Mouse (Mus musculus): ENCODE measurements around the gene Rasal1.

Gene Rasal1

DNA sequence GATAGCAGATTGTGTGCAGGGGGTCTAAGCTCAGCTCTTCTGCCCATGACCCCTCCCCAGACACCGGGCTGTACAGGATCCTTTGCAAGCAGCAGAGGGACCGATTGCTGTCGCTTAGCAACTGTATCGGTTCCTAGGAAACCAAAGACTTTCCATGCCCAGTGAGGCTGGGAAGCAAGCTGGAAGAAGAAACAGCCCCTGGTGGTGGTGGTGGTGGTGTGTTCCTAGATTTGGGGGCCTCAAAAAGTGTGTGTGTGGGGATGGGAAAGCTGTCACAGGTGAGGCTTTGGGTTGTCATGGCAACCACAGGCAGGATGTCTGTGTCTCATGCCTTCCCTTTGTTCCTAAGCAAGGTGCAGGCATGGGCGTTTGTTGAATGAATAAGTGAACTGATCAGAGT, 12.2 kb downstream of the Rasal1 start:
- POLR2A ChIA-PET: interaction anchor here in 2 of 4 experiments (0.6 to 1.4 kb wide), 6 partner anchors 9 to 359 kb away, joined by 3 to 4 read pairs (median 3); partner anchors contain the start of gene Rasal1 (in 1 of the 2)
- CTCF ChIA-PET: interaction anchor here (0.5 to 1.5 kb wide), 10 partner anchors 8 to 85 kb away, joined by 3 to 7 read pairs (median 4); no protein-coding TSS in a partner anchor

DNA sequence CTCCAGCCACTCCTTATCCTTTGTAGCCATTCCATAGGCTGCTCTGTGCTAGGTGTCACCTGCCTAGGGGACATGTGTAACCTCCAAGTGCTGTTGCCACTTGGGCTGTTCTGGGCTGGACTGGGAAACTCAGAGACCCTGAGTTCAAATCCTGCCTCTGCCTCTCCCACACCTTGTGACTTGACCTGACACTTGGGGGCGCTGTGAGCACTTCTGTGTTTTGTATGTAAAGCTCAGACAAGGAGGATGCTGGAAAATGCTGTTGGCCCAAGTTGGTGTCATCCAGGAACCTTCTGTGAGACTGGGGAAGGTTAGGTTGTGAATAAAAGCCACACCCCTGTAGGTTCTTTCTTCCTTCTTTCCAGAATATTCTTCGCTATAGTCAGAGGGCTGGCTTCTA, 16.3 kb downstream of the Rasal1 start:
- CTCF ChIA-PET: interaction anchor here (0.6 to 3.5 kb wide), 23 partner anchors 8 to 334 kb away, joined by 3 to 21 read pairs (median 4); partner anchors contain the start of genes Rasal1 (in 1 of the 4) and Slc8b1 (in 1 of the 4)
- POLR2A ChIA-PET: interaction anchor here in 3 of 4 experiments (0.5 to 2.3 kb wide), 14 partner anchors 10 to 1039 kb away, joined by 3 to 9 read pairs (median 3); no protein-coding TSS in a partner anchor

DNA sequence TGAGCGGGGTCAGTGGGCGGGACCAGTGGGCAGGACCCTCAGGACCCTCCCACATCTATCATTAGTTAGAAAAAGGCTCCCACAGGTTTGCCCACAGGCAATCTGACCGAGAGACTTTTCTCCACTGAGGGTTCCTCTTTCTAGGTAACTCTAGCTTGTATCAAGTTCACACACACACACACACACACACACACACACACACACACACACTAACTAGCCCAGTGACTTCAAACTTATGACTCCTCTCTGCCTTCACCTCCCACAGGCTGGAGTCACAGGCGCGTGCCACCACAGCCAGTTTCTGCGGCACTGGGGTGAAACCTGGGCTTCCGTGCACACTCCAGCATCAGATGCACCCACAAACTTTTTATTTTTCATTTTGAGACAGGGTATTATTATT, 20.1 kb downstream of the Rasal1 start:
- ChIA-PET CTCF (interaction anchor here in 3 of 4 experiments (0.7 to 1.3 kb wide), 8 partner anchors 14 to 67 kb away, joined by 3 to 10 read pairs (median 4); no protein-coding TSS in a partner anchor), POLR2A (interaction anchor here in 1 of 4 experiments (1.0 to 1.3 kb wide), 2 partner anchors 9 to 11 kb away, joined by 3 to 4 read pairs; no protein-coding TSS in a partner anchor)

DNA sequence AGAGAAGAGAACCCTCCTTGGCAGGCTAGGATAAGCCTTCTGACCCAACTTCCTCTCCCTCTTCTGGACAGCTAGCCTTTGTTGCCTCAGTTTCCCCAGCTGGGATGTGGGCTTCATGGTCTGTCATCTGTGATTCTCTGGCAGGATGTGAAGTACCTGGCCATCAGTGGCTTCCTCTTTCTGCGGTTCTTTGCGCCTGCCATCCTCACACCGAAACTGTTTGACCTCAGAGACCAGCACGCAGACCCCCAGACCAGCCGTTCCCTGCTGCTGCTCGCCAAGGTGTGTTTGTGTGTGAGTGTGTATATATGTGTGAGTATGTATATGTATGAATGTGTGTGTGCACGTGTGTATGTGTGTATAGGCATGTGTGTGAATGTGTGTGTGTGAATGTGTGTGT, 21.5 kb downstream of the Rasal1 start:
- ChIA-PET CTCF (no interaction called here), POLR2A (no interaction called here)

DNA sequence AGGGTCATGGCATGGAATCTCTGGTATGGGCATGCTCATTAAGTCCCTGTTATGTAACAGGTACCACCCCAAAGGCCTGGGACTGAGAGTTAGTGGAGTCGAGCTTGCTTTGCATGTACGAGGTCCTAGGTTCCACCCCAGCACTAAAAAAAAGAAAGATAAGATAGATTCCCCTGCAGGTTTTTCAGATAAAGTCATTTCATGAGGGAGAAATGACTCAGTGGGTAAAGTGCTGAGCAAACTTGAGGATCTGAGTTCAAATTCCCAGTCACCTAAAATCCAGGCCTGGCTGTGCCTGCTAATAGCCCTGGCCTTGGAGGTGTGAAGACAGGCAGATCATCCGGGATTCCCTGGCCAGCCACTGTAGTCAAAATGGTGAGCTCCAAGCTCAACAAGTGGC, 23.3 kb downstream of the Rasal1 start:
- POLR2A ChIA-PET: interaction anchor here in 1 of 4 experiments (0.6 to 1.4 kb wide), 3 partner anchors 23 to 53 kb away, joined by 3 to 7 read pairs (median 4); partner anchors contain the start of genes Cfap73 and Rasal1
- CTCF ChIA-PET: interaction anchor here in 3 of 4 experiments (0.6 to 1.6 kb wide), 7 partner anchors 14 to 1407 kb away, joined by 3 to 13 read pairs (median 5); no protein-coding TSS in a partner anchor

DNA sequence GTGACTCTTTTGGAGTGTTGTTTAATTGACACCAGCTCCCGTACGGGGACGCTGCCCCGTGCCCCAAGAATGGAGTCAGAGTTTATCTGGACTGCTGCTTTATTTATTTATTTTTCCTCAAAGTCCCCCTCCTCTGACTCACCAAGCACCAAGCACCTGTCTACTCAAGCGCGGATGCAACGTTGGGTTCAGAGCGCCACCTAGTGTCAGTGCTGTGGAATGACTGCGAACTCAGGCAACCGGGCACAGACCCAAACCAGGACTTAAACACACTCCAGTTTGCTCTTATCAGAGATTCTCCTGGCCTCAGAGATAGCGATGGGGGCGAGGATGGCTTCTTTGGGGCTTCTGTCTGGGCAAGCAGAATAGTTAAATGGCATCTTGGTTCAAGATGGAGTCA, 25.0 kb downstream of the Rasal1 start:
- CTCF ChIA-PET: interaction anchor here in 3 of 4 experiments (0.8 to 5.1 kb wide), 13 partner anchors 8 to 109 kb away, joined by 3 to 76 read pairs (median 5); partner anchors contain the start of gene Rasal1 (in 1 of the 3)

DNA sequence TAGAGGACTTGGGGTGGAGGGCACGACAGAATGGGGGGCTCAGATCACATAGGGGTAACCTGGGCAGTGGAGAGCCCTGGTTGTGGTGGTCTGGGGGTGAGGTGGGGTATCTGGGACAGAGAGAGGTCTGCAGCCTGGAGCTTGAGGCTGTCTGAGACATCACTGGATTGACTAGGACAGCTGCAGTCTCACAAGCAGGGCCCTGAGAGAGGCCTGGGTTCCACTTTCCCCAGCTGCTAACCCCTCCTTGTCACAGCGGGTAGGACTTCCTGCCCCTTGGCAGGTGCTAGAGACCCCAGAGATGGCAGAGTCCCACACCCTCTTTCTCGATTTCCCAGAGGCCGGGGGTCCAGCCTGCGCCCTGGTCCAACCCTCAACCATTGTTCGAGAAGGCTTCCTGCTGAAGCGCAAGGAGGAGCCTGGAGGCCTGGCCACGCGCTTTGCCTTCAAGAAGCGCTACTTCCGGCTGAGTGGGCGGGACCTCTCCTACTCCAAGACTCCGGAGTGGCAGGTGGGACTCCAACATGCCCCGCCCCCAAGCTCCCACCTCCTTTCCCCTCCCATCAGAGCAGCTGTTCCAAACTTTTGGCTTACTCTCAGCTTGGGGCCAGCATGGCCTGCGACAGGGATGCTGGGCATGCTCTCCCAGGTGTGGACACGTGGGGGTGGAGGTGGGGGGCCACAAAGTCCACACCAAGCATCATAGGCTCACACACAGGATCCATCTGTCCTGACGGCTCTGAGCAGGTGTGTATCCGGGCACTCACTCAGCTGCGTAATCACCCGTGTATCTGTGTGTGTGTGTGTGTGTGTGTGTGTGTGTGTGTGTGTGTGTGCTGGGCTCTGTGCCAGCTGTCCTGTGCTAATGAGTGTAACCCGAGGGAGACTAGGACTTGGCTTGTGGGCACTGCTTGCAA, 25.9 kb downstream of the Rasal1 start:
- CTCF ChIA-PET: interaction anchor here (0.5 to 5.1 kb wide), 36 partner anchors 9 to 1809 kb away, joined by 3 to 76 read pairs (median 4); partner anchors contain the start of genes Rasal1 (in 2 of the 4), Cfap73 (in 1 of the 4), Plbd2 (in 1 of the 4) and Sh2b3 (in 1 of the 4)

More for the DNA sequence above, 25.0 kb downstream of the Rasal1 start:
- POLR2A ChIA-PET: interaction anchor here in 3 of 4 experiments (1.0 to 2.4 kb wide), 11 partner anchors 11 to 62 kb away, joined by 3 to 10 read pairs (median 6); partner anchors contain the start of gene Rasal1 (in 2 of the 3)

DNA sequence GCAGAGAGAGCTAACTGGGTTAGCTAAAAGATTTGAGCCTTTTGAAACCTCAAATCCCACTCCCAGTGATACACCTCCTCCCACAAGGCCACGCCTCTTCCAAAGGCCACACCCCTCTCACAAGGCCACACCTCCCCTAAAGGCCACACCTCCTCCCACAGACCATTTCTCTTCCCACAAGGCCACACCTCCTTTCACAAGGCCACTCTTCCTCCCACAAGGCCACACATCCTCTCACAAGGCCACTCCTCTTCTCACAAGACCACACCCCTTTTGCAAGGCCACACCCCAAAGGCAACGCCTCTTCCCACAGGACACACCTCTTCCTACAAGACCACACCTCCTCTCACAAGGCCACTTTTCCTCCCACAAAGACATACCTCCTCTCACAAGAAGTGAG, 28.9 kb downstream of the Rasal1 start:
- ChIA-PET POLR2A (interaction anchor here in 3 of 4 experiments (0.6 to 2.5 kb wide), 37 partner anchors 8 to 533 kb away, joined by 3 to 16 read pairs (median 4); partner anchors contain the start of genes Ddx54 (in 1 of the 3), Oas2 (in 1 of the 3), Rita1 (in 1 of the 3) and Slc8b1 (in 1 of the 3)), CTCF (interaction anchor here (0.5 to 5.1 kb wide), 19 partner anchors 10 to 86 kb away, joined by 3 to 76 read pairs (median 4); partner anchors contain the start of gene Rasal1 (in 1 of the 4))

More for the DNA sequence above, 25.9 kb downstream of the Rasal1 start:
- POLR2A ChIA-PET: interaction anchor here (0.6 to 2.4 kb wide), 33 partner anchors 9 to 530 kb away, joined by 3 to 10 read pairs (median 4); partner anchors contain the start of genes Rasal1 (in 3 of the 4), Rpl6 (in 1 of the 4) and Slc8b1 (in 1 of the 4)

DNA sequence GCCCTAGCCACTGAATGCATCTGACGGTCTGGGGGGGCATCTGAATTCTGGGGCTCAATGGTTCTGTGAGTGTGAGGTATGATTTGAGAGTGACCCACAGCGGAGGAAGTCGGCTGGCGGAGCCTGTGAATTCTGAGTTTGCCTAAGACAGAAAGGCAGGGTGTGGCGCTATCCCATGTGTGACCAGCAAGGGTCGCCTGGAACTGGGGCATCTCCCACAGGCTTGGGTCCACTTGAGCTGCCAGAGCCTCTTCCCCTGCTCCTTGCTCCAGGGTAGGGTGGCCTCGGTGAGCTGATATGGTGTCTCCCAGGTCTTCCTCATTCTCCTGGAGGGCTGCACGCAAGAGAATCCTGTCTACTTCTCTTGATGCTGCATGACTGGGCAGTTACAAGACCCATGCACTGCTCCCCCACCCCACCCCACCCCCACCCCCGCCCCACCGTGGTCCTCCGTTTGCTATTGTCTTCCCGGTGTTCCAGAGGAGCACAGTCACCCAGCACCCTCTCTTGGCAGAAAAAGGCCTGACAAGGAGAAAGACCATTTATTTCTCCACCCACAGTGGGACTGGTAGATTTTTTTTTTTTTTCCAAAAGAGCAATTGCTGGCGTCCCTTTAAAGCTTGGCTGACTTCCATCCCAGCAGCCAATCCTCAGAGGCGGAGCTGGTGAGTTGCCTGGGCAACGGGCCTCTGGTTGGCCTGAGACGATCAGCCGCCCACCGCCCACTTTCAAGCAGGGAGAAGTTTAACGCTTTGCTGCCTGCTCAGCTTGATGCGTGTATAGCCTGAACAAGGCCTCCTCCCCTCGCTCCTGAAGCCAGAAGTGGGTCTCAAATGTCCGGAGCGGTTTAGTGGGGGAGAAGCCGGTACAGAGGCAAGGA, 31.3 kb downstream of the Rasal1 start:
- CTCF ChIA-PET: interaction anchor here (0.5 to 4.3 kb wide), 79 partner anchors 9 to 939 kb away, joined by 3 to 48 read pairs (median 4); partner anchors contain the start of genes Rasal1 (in 3 of the 4), Acad12 (in 1 of the 4), Ddx54 (in 1 of the 4) and Dtx1 (in 1 of the 4)
- POLR2A ChIA-PET: interaction anchor here (0.6 to 11.9 kb wide), 62 partner anchors 8 to 524 kb away, joined by 3 to 147 read pairs (median 4); partner anchors contain the start of genes Dtx1 (in 1 of the 4), Oas1a (in 1 of the 4), Oas1c (in 1 of the 4) and Rpl6 (in 1 of the 4)

DNA sequence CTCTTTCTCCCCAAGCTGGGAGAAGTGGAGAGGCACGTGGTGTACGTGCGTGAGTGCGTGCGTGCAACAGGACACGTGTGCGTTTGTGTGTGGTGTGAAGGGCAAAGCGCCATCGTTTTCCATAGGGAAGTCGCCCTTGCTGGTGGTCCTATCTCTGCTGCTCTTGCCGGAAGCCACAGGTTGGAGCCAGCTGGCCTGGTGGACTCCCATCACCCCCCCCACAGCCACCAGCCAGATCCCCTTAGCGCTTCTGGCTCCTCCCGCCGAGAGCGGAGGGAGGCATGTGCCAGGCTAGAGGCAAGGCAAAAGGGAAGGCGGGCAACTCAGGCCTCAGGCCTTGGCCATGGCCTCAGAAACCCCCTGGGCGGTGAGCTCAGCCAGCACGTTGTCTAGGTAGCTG, 32.3 kb downstream of the Rasal1 start:
- POLR2A ChIA-PET: interaction anchor here (0.6 to 11.9 kb wide), 27 partner anchors 8 to 227 kb away, joined by 3 to 147 read pairs (median 6); partner anchors contain the start of genes Oas1a (in 1 of the 4) and Oas1c (in 1 of the 4)
- CTCF ChIA-PET: interaction anchor here (0.5 to 4.3 kb wide), 19 partner anchors 8 to 131 kb away, joined by 3 to 48 read pairs (median 5); partner anchors contain the start of gene Rasal1 (in 1 of the 4)

DNA sequence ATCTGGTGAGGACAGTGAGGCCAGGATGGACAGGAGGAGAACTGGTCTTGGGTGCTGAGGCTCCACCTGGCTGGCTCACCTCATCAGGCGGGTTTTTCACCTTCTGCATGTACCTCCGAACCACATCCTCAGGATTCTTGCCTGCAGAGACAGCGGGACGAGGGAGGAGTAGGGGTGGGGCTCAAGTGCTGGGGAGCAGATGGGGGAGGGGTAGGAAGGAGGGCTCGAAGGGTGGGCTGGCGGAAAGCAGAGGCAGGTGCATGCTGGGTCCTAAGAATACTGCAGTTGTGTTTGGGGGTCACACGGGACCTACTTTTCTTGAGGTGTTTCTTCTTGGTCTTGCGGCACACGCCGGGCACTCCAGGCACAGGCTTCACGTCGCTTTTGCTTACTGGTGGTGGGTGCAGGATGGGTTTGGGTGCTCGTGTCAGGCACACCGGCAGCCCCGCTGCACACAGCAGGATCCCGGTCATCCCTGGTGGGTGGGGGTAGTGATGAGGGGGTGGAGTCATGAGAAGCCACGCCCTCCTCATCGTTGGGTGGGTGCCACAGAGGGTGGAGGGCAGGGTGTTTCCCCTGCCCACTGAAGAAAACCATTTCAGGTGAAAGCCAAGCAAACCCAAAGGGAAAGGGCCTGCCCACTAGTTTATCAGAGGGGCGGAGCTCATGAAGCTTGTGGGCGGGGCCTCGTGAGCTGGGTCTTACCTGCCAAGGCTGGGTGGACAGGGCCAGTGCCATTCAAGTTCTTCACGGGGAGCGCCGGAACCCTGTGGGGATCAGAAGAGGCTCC, 34.6 kb downstream of the Rasal1 start:
- ChIA-PET CTCF (interaction anchor here in 1 of 4 experiments (0.7 to 4.3 kb wide), 9 partner anchors 9 to 78 kb away, joined by 4 to 48 read pairs (median 5); no protein-coding TSS in a partner anchor), POLR2A (interaction anchor here in 3 of 4 experiments (0.6 to 11.9 kb wide), 28 partner anchors 8 to 533 kb away, joined by 3 to 147 read pairs (median 4); partner anchors contain the start of gene Rasal1 (in 1 of the 3))

DNA sequence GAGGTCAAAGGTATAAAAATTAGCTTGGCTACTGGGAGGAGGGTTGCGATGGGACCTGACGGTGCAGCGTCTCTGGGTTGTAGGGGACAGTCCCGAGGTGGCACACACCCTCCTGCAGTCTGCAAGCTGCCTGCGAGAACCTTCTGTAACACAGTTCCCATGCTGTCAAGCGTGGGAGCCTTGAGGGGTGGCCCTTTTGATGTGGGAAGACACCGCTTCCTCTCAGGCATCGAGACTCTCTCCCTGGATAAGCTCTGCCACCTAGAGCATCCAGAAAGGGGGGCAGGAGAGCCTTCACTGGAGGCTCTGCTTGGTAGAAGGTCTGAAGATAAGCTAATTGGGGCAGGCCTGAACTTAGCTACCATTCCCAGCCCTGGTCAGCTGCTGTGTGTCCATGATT, 37.1 kb downstream of the Rasal1 start:
- POLR2A ChIA-PET: interaction anchor here in 3 of 4 experiments (0.7 to 11.9 kb wide), 8 partner anchors 9 to 29 kb away, joined by 3 to 147 read pairs (median 4); no protein-coding TSS in a partner anchor

DNA sequence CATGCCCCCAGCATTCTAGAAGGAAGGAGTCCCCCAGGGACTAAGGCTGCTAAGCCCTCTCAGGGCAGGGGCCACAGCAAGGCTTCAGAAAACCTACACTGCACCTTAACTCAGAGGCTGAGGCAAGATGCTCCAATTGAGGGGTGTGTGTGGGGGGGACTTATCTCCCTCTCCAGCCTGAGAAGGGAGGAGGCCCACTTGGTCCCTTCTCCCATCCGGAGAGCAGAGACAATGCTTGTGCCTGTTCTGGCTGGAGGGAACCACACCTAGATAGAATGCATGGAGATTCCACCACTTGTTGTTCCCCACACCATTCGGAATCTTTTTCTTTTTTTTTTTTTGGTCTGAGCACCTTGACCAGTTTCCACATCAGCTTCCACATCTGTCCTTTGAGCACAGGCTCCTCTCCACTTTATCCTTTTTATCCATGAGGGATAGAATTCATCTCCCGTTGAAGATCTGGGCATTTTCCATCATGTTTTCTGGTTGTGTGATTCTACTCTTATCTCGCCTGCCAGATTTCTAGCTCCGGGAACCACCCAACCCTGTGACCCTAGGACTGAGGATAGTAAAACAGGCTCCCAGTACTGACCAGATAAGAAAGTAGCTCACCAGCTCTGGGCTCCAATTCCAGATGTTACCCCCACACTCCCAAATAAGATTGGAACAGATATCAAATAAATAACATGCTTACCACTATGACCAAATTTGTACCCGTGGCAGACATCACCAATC, 38.3 kb downstream of the Rasal1 start:
- ChIA-PET CTCF (interaction anchor here in 3 of 4 experiments (0.6 to 3.2 kb wide), 7 partner anchors 7 to 245 kb away, joined by 3 to 16 read pairs (median 6); no protein-coding TSS in a partner anchor), POLR2A (interaction anchor here in 2 of 4 experiments (0.9 to 11.9 kb wide), 7 partner anchors 10 to 68 kb away, joined by 3 to 147 read pairs (median 13); no protein-coding TSS in a partner anchor)

More for the DNA sequence above, 37.1 kb downstream of the Rasal1 start:
- CTCF ChIA-PET: interaction anchor here in 3 of 4 experiments (0.6 to 1.7 kb wide), 4 partner anchors 13 to 65 kb away, joined by 3 to 5 read pairs (median 4); no protein-coding TSS in a partner anchor

DNA sequence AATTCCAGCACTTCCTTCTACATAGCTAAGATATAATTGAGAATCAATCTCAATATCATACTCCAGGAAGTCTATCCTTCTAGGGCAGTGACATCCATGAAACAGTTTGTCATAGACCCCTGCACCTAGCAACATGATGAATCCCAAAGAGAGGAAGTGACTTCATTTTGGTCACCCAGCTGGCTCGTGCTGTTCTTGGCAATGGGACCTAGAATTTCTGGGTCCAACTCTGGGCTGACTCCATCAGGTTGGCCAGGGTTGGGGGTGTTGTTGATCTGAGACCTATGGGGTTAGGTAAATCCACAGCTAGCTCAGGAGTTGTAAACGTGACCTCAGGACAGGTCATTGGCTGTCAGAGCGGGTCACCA, 38.9 kb downstream of the Rasal1 start:
- ChIA-PET CTCF (interaction anchor here in 3 of 4 experiments (0.6 to 3.2 kb wide), 7 partner anchors 8 to 246 kb away, joined by 3 to 16 read pairs (median 6); no protein-coding TSS in a partner anchor), POLR2A (interaction anchor here in 3 of 4 experiments (0.8 to 11.9 kb wide), 11 partner anchors 7 to 74 kb away, joined by 3 to 147 read pairs (median 7); no protein-coding TSS in a partner anchor)

DNA sequence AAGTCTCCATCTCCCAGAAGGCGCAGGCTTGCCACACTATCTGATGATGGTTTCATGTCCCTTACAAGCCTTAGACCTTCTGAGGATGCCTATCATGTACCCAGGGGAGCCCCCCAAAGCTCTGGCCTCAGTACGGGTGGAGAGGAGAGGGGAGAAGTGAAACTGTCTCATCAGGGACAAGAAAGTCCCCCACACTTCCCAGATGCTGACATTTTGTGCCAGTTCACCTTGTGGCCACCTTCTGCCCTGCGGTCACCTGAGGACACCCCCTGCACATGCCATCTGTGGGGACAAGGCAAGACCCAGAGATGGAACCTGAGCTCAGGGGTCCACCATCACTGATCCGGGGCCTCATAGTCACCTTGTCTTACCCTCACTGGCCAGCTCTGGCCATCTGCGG, 39.3 kb downstream of the Rasal1 start:
- POLR2A ChIA-PET: interaction anchor here in 3 of 4 experiments (0.6 to 11.9 kb wide), 20 partner anchors 8 to 75 kb away, joined by 3 to 147 read pairs (median 5); no protein-coding TSS in a partner anchor
- CTCF ChIA-PET: interaction anchor here in 3 of 4 experiments (0.5 to 3.2 kb wide), 7 partner anchors 8 to 185 kb away, joined by 3 to 16 read pairs (median 4); partner anchors contain the start of genes Plbd2 (in 1 of the 3) and Rasal1 (in 1 of the 3)
